Mouse (Mus musculus) urinary bladder, postnatal 25 days (tissue): ENCODE results near the gene Atp5s.

Source experiments
- DNase-seq: peaks from one replicate; pipeline ENCODE4 v3.0.0; 2022; ENCODE audit warnings: low spot score

The Atp5s gene

GRCm38 (mm10) chr12:69724711-69725460 lies at the start of gene Atp5s, which contains the start of gene L2hgdh:
Gene Atp5s, plus strand, starts transcription at chr12:69724950.
Gene L2hgdh, minus strand, starts transcription at chr12:69724873.
- peak; percentile 95 for DNase-seq

GRCm38 (mm10) chr12:69676157-69676556 lies 48.6 kb upstream of the Atp5s start:
- DNase-seq: no peak

- peak; percentile 43 for DNase-seq
These were observed 43.9 kb upstream of the Atp5s start for GRCm38 (mm10) chr12:69680635-69681565.

GRCm38 (mm10) chr12:69681566-69682061 lies 43.1 kb upstream of the Atp5s start, which contains the start of gene Sos2:
Gene Sos2, minus strand, starts transcription at chr12:69681852.
- DNase-seq: peak; percentile 52

DNA sequence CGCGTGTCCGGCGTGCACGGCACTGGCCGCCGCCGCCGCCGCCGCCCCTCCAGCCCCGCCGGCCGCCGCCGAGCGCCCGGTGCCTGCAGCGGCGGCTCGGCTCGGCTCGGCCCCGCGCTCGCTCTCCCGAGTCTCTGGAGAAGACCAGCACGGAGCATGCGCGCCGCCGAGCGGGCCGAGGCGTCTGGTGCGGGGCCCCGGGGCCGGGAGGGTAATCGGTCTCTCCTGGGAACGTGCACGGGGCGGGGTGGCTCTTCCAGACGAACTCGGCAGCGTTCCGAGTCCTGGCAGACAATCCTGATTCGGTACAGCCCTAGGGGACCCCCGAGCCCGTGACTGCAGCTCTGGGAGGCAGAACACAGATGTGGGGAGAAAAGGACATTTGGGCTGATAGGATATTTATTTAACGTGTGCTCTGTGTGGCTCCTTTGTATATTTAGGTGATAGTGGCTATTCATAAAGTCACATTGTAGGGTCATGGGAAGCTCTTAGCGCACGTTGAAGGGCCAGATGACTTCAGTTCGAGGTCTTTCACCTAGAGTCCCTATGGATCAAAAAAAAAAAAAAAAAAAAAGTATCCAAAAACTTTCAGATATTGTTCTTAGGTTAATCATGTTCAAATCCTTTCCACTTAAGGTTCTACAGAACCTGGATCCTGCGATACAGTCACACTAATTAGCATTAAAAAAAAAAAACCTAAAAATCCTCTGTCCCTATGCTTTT lies 42.5 kb upstream of the Atp5s start:
- peak; percentile 82 for DNase-seq

GRCm38 (mm10) chr12:69682788-69683419 lies 41.8 kb upstream of the Atp5s start:
- no peak for DNase-seq

DNA sequence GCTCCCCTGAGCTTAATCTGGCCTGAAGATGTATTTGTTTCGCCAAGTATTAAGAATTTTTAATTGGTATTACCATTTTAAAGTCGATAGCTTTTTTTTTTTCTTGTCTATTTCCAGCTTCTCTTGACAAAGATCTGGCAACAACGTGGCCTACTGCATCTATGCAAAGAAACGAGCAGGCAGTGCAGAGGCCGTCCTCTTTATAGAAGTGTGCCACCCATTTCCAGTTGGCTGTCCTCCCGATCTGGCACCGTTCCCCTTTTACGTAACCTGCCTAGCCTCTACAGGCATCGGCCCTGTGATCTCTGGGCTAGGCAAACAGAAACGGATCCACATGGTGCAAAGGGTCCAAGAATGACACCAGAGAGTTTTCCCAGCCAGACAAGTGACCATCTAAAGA lies 41.2 kb upstream of the Atp5s start:
- peak; percentile 73 for DNase-seq

- DNase-seq: no peak
These were observed 36.4 kb upstream of the Atp5s start for GRCm38 (mm10) chr12:69688368-69688767.

DNA sequence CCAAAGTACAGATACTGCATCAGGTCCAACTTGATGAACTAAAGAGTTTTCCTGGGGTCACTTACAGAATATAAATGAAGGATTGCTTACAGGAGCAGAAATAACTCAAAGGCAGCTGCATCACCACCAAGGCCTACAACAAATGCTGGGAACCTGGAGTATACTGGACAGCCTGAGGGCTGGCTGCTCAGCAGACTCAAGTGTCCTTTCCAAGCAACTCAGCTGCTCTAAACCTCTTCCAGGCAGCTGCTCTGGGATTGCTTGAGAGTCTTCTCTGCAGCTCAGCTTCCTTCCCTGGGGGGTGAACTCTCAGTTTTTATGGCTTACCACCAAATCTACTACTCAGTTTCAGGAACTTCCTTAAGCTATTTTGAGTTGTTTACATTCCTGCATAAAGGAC lies 35.7 kb upstream of the Atp5s start:
- no peak for DNase-seq

DNA sequence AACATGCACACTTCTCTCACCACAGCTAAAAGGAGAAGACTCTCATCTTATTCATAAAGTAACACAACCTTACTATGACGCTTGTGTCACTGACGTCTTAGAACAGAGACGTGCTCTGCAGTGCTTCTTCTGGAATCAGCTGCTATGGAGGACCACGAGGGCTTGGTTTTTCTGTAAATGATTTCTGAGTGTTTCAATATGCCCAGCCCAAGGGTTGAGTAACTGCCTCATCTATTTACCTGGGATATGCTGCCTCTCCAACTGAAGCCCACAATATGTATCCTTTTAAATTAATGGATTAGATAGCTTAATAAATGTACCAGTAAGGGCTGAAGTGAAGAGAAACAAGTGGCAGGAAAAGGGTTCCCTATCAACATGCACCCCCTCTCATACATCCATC lies 34.0 kb upstream of the Atp5s start:
- no peak for DNase-seq

GRCm38 (mm10) chr12:69693471-69693870 lies 31.3 kb upstream of the Atp5s start:
- DNase-seq: no peak

GRCm38 (mm10) chr12:69696746-69697145 lies 28.0 kb upstream of the Atp5s start:
- peak; percentile 32 for DNase-seq

- DNase-seq: no peak
These were observed 26.4 kb upstream of the Atp5s start for GRCm38 (mm10) chr12:69698352-69698751.

GRCm38 (mm10) chr12:69704799-69705458 lies 19.8 kb upstream of the Atp5s start:
- no peak for DNase-seq

GRCm38 (mm10) chr12:69713628-69714027 lies 11.1 kb upstream of the Atp5s start:
- no peak for DNase-seq

DNA sequence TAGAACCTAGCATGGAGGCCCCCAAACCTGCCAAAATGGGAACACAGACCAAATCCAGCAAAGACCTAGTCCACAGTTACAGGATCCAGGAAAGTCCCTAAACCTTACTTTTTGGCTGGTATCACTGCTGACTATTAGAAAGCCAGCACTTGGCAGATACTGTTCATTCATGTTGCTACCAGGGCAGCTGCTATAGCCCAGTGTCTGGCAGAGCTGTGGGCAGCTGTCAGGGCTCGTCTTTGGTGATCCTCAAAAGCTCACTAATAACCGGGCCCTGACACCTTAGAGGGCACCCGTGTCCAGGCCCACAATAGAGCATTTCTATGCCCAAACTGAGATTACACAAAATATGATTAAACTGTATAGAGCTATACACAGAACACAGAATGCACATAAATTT lies 1.9 kb upstream of the Atp5s start:
- no peak for DNase-seq

DNA sequence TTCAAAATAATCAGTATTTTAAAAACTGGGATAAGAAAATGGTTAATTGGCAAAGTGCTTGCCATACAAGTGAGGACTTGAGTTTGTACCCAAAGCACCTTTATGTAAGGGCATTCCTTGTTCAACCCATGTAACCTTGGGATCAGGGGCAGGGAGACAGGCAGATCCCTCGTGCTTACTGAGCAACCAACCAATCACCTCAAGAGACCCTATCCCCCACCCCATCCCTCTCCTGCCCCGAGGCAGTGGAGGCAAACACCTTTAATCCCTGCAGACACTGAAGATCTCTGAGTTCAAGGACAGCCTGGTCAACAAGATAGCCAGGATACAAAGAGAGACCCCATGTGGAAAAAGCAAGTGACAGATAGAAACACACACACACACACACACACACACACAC lies 1.4 kb upstream of the Atp5s start:
- DNase-seq: no peak

DNA sequence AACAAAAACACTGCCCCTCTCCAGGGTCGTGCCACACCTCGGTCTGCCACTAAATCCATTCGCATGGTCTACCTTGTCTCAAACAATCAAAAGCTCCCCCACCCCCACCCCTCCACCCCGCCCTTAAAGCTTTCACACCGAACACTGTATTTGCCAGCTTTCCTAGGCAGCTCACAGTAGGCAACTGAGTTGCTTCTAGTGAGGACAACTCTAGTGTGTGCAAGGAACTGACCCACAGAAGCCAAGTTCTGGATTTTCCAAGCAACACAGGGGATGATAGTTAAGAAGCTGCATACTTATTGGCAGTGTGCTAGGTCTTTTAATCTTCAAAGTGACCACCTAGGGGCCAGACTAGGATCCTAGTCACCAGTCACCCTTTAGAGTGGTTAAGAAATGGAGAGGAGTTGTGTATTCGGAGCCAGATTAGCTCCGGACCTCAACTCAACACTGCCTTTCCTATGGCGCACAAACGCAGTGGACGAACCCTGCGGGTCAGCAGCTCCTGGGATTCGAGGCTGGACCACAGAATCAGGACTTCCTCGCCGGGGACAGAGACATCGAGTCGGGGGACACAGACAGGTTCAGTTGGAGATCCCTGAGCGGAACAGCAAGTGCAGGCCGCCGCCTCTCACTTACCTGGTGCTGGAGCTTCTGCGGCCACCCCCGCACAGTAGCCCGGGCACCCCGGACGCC lies 586 bp upstream of the Atp5s start:
- no peak for DNase-seq

DNA sequence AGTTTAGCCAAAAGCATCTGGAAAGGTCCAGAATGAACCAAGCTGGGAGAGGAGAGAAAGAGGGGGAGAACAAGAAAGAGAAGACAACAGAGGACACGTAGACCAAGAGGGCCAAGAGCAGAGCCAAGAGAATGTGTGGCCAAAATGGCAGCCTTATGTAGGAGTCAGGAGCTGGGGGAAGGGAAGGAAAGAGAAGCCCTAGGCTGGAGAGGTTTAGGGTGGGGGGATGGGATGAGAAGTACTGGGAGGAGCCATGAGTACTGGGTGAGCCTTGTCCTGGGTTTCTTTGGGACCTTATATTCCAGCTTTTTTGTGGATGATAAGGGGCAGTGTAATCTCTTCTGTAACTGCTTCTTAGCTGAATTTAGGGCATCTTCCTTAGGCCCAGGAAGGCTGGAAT lies 4.5 kb downstream of the Atp5s start:
- no peak for DNase-seq

- no peak for DNase-seq
These were observed 5.6 kb downstream of the Atp5s start for GRCm38 (mm10) chr12:69730306-69730705.
